Mouse (Mus musculus): Measurements from ENCODE around the gene A930033H14Rik. TPM values are rescaled to one million over a fixed set of nuclear protein-coding genes. Genes with fewer than 3 reads are reported as not detected.

Gene A930033H14Rik
- polyA plus RNA-seq, 1 experiment from 2014 or later, result 1.8 TPM

DNA sequence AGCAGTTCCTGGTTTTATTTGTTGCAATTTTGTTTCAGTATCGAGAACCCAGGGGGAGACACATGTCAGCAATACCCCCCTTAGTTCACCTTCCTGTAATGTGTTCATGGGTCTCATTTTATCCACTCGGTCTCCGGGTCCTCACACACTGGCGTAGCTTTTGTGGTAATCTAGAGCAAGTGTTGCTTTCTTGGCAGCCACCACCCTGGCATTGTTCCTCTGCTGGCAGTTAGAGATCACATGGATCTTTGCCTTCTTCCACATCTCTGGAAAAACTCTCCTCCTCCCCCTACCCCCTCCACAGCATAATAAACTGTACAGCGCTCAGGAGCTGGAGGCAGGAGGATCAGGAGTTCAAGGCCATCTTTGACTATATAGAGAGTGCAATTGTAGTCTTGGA, 20.6 kb downstream of the A930033H14Rik start:
- Histone ChIP-seq H3K4me2 (no peak overlapping the region), H3K27me3 (no peaks in the 10 kb centered on the region), H3K9me3 (replicated peaks) (no peaks in the 10 kb centered on the region), H3K4me1 (replicated peaks) (0 out of 2 replicates have a peak, but pooled peaks cover 2% of the 10 kb centered on the region), H3K36me3 (no peaks in the 10 kb centered on the region), H3K4me3 (no peak overlapping the region), H3K9ac (no peak overlapping the region), H3K27ac (no peak overlapping the region)
- WGBS, result 77% methylated on average over 5 of the region's 5 CpGs
- no peak for ATAC-seq (replicated peaks; ENCODE audit: insufficient number of reproducible peaks, insufficient read depth, low FRiP score, low read depth)

DNA sequence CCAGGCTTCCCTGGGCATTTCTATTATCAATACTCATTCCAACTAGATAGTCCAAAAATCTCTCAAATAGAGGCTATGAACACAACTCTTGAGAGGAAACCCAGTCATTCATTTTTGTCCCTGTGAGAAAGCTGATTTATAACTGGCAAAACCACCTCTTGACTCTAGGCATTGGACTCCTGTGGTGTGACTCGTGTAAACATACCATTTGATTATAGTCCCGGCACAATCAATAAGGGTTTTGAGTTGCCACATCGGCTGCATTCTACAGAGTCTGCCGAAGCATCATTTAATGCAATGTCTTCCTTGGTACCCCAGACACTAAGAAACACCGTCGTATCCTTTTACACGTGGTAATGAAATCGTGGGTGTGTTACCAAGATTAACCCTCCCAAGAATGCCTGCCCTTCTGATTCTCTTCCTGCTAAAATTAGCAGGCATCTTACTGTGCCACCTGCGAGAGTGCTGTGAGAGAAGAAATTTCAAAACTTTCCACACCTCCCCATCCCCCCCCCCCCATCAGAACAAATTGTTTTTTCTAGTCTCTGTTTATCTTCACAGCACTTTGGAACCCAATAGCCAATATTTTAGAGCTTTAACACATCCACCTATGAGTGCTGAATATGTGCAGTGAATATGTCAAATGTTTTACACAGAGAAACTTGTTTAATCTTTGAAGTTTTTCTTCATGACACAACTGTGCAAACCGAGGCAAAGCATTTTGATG, 22.3 kb downstream of the A930033H14Rik start:
- H3K9me3 ChIP-seq (replicated peaks), result no peaks in the 10 kb centered on the region
- no peak overlapping the region for H3K27ac ChIP-seq
- no peak for ATAC-seq (replicated peaks; ENCODE audit: insufficient number of reproducible peaks, insufficient read depth, low FRiP score, low read depth)
- no peak overlapping the region for H3K4me3 ChIP-seq
- no peaks in the 10 kb centered on the region for H3K27me3 ChIP-seq
- no peak overlapping the region for H3K9ac ChIP-seq
- H3K4me1 ChIP-seq (replicated peaks), result 0 out of 2 replicates have a peak, but pooled peaks cover 5% of the 10 kb centered on the region
- no peaks in the 10 kb centered on the region for H3K36me3 ChIP-seq
- 58% methylated on average over 10 of the region's 10 CpGs for WGBS
- no peak overlapping the region for H3K4me2 ChIP-seq

DNA sequence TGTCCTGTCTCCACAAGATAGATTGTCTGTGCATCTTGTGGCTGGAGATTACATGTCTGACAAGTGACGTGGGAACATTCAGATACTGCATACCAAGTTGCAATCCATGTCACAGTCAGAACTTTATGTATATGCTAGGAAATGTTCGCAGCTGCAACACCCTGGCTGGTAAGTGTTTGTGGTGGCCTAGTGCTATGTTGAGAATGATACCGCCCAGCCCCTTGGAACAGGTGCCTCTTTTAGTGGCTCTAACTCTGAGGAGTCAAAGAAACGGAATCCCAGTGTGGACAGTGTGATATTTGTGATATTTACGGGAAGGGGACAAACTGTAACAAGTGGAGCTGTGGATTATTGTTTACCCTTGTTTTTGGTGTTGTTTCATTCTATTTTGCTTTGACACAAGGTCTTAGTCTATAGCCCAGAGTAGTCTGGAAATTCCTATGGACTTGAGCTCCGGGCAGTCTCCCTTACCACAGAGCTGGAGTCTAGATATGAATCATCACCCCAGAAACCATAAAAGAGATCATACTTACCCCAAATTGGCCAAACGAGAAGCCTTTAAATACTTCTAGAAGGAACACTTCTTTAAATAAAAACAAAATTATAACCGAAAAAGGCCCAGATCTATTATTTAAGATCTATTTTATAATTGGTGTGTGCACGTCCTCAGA, 25.0 kb downstream of the A930033H14Rik start:
- Histone ChIP-seq H3K36me3 (no peaks in the 10 kb centered on the region), H3K27me3 (no peaks in the 10 kb centered on the region), H3K4me3 (no peak overlapping the region), H3K9me3 (replicated peaks) (no peaks in the 10 kb centered on the region), H3K27ac (no peak overlapping the region), H3K4me2 (no peak overlapping the region), H3K4me1 (replicated peaks) (0 out of 2 replicates have a peak, but pooled peaks cover 5% of the 10 kb centered on the region), H3K9ac (no peak overlapping the region)
- no peak for ATAC-seq (replicated peaks; ENCODE audit: insufficient number of reproducible peaks, insufficient read depth, low FRiP score, low read depth)
- 75% methylated on average over 9 of the region's 9 CpGs for WGBS

DNA sequence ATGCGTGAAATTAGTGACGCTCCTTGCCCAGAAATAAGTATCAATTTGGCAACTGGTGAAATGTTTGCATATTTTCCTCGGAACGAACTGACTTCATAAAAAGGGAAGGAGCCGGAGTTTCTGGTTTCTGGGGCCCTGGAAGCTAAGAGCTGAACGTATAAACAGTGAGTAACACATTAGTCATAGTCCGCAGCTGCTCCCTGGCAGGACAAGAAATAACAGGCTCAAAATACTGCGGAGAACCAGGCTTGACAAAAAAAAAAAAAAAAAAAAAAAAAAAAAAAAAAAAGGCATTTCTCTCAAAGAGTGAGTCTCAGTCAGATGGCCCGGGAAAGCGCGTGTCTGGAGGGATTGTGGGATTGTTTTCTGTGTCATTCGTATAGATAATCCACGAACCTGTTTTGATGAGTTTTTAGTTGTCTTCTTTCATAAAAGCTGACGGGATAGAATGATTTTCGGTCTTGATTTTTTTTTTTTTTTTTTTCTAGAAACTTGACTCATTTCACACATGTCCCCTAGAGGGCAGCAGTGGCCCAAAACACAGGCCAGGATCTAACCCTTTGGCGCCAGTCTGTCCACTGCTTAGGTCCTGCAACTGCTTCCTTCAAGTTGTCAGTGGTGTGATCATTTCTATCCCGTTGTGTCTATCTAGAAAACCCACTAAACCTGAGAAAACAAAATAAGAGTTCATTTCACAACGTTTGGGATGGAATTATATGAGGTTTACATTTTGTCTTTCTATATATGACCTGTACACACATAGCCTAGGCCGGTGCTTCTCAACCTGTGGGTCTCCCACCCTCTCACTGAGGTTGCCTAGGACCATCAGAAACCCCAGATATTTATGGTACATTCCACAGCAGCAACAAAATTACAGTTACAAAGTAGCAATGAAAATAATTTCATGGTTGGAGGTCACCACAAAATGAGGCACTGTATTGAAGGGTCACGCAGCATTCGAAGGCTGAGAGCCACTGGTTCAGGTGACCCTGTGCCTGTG, 26.7 kb downstream of the A930033H14Rik start:
- H3K27me3 ChIP-seq, result no peaks in the 10 kb centered on the region
- H3K27ac ChIP-seq, result peak overlapping the region; percentile 69; the same call in 1 of the 2 replicates

DNA sequence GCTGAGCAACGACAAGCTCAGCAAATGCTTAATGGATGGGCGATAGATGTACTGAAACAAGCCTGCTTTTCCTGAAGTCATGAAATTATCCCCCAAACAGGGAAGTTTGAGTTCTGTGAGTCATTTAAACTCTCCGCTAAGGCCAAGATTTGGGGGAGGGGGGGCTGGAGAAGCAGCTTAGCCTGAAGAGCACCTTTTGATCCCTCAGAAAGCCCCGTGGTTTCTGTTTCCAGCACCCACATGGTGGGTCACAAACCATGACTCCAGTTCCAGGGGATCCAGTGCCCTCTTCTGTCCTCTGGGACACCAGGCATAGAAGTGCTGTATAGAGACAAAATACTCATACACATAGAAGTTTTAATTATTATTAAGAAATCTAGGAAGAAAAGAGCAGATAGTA, 27.5 kb downstream of the A930033H14Rik start:
- H3K9me3 ChIP-seq (replicated peaks), result no peaks in the 10 kb centered on the region
- WGBS, result 69% methylated on average over 4 of the region's 4 CpGs
- no peak overlapping the region for H3K9ac ChIP-seq
- 0 out of 2 replicates have a peak, but pooled peaks cover 2% of the 10 kb centered on the region for H3K4me1 ChIP-seq (replicated peaks)
- no peaks in the 10 kb centered on the region for H3K27me3 ChIP-seq
- H3K4me3 ChIP-seq, result no peak overlapping the region
- peak overlapping the region; percentile 69 for H3K27ac ChIP-seq
- no peaks in the 10 kb centered on the region for H3K36me3 ChIP-seq
- H3K4me2 ChIP-seq, result peak overlapping the region; percentile 53; the same call in 1 of the 2 replicates
- ATAC-seq (replicated peaks; ENCODE audit: insufficient number of reproducible peaks, insufficient read depth, low FRiP score, low read depth), result no peak

More for the DNA sequence above, 26.7 kb downstream of the A930033H14Rik start:
- H3K4me1 ChIP-seq (replicated peaks), result 0 out of 2 replicates have a peak, but pooled peaks cover 5% of the 10 kb centered on the region
- ATAC-seq (replicated peaks; ENCODE audit: insufficient number of reproducible peaks, insufficient read depth, low FRiP score, low read depth), result peak; percentile 77
- H3K36me3 ChIP-seq, result no peaks in the 10 kb centered on the region
- peak overlapping the region; percentile 53 for H3K4me2 ChIP-seq
- 22% methylated on average over 21 of the region's 21 CpGs for WGBS
- H3K4me3 ChIP-seq, result peak overlapping the region; percentile 40
- 0 out of 2 replicates have a peak overlapping the region, but pooled peaks have one; percentile 32 for H3K9ac ChIP-seq
- no peaks in the 10 kb centered on the region for H3K9me3 ChIP-seq (replicated peaks)

DNA sequence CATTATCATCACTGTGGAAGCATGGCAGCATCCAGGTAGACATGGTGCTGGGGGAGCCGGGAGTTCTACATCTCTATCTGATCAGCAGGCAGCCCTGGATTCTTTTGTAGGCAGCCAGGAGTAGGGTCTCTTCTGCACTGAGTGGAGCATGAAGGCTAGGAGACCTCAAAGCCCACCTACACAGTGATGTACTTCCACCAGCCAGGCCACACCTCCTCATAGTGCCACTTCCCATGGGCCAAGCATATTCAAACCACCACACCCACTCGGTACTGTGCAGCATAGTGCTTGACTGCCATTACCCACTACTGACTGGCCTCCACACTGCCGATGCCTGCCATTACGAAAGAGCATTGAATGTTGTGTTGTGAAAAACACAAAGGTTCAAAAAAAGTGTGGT, 28.0 kb downstream of the A930033H14Rik start:
- H3K36me3 ChIP-seq, result no peaks in the 10 kb centered on the region
- H3K4me3 ChIP-seq, result no peak overlapping the region
- H3K4me1 ChIP-seq (replicated peaks), result 0 out of 2 replicates have a peak, but pooled peaks cover 2% of the 10 kb centered on the region
- H3K9ac ChIP-seq, result no peak overlapping the region
- H3K27me3 ChIP-seq, result no peaks in the 10 kb centered on the region
- no peak for ATAC-seq (replicated peaks; ENCODE audit: insufficient number of reproducible peaks, insufficient read depth, low FRiP score, low read depth)
- no peak overlapping the region for H3K27ac ChIP-seq
- no peak overlapping the region for H3K4me2 ChIP-seq
- H3K9me3 ChIP-seq (replicated peaks), result no peaks in the 10 kb centered on the region
- WGBS, result 88% methylated on average over 4 of the region's 4 CpGs

DNA sequence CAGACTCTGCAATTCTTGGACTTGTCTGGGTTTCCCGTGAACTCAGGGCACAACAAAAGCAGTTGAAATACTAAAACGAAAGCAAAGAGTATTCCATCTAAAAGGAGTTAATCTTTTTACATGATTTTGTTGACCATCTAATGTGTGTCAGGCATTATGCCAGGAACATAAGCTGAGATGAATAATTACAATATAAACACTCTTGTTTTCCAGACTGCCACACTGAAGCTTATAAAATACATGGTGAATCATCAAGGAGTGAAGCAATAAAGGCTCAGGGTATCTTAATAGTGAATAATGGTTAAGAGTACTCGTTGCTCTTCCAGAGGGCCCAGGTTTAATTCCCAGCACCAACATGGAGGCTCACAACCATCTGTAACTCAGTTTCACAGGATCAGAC, 31.9 kb downstream of the A930033H14Rik start:
- Histone ChIP-seq H3K9ac (no peak overlapping the region), H3K9me3 (replicated peaks) (no peaks in the 10 kb centered on the region), H3K27ac (no peak overlapping the region), H3K4me2 (no peak overlapping the region), H3K4me3 (no peak overlapping the region), H3K27me3 (no peaks in the 10 kb centered on the region), H3K36me3 (no peaks in the 10 kb centered on the region), H3K4me1 (replicated peaks) (no peaks in the 10 kb centered on the region)
- 69% methylated on average over 3 of the region's 3 CpGs for WGBS
- ATAC-seq (replicated peaks; ENCODE audit: insufficient number of reproducible peaks, insufficient read depth, low FRiP score, low read depth), result no peak

DNA sequence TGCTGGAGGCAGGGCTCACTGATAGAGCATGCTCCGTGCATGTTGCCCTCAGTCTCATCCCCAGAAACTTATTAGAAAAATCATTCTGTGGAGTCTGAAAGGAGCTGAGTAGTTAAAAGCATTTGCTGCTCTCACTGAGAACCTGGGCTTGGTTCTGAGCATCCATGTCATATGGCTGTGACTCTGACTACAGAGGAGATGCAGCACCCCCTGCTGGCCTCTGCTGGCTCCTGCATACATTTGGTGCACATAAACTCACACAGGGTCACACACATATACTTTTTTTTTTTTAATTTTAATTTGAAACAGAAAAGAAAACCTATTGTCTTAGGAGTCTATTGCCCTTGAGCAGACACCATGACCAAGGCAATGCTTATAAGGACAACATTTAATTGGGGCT, 33.6 kb downstream of the A930033H14Rik start:
- Histone ChIP-seq H3K4me1 (replicated peaks) (no peaks in the 10 kb centered on the region), H3K27me3 (no peaks in the 10 kb centered on the region), H3K4me2 (no peak overlapping the region), H3K36me3 (no peaks in the 10 kb centered on the region), H3K9me3 (replicated peaks) (no peaks in the 10 kb centered on the region), H3K9ac (no peak overlapping the region), H3K27ac (no peak overlapping the region), H3K4me3 (no peak overlapping the region)
- 86% methylated on average over 1 of the region's 1 CpGs for WGBS
- no peak for ATAC-seq (replicated peaks; ENCODE audit: insufficient number of reproducible peaks, insufficient read depth, low FRiP score, low read depth)

DNA sequence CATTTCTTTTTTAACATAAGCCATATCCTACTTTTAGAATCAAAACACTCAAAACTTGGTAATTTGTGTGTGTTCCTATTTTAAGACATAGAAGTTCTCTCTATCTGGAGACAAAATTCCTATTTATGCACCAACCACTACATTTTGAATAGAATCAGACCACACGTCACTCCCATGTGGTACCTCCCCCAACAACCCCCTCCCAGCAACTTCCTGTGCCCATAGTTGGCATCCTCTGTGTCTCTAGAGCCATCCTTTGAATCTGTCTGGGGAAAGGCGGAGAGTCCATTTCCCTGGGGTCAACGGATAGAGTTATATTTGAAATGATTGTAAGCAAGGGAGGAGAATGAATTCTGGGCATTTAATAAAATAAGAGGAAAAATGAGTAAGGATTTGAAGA, 36.8 kb downstream of the A930033H14Rik start:
- no peak overlapping the region for H3K4me2 ChIP-seq
- no peak overlapping the region for H3K9ac ChIP-seq
- WGBS, result 70% methylated on average over 3 of the region's 3 CpGs
- peaks cover 11% of the 10 kb centered on the region; the same call in 1 of the 2 replicates for H3K4me1 ChIP-seq (replicated peaks)
- H3K27ac ChIP-seq, result no peak overlapping the region
- no peaks in the 10 kb centered on the region for H3K27me3 ChIP-seq
- no peak for ATAC-seq (replicated peaks; ENCODE audit: insufficient number of reproducible peaks, insufficient read depth, low FRiP score, low read depth)
- no peaks in the 10 kb centered on the region for H3K36me3 ChIP-seq
- H3K9me3 ChIP-seq (replicated peaks), result no peaks in the 10 kb centered on the region
- no peak overlapping the region for H3K4me3 ChIP-seq

DNA sequence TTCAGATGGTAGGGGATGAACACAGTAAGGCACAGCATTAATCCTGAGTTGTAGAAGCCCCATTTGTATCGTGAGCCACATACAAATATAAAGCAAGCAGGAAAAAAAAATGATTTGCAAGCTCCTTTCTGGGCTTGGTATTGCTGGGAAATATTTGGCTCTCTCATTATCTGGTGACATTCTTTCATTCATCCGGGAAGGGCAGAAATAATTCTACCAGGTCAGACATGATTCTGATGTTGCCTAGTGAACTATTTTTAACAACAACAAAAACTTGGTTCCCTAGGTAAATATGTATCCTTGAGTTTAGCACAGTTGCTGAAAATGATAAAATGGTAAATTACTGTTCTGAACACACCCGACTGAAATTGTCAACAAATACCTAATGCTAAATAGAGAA, 40.5 kb downstream of the A930033H14Rik start:
- H3K4me2 ChIP-seq, result no peak overlapping the region
- no peak for ATAC-seq (replicated peaks; ENCODE audit: insufficient number of reproducible peaks, insufficient read depth, low FRiP score, low read depth)
- H3K4me1 ChIP-seq (replicated peaks), result peaks cover 16% of the 10 kb centered on the region
- H3K27me3 ChIP-seq, result no peaks in the 10 kb centered on the region
- H3K9ac ChIP-seq, result no peak overlapping the region
- WGBS, result 35% methylated on average over 3 of the region's 3 CpGs
- H3K4me3 ChIP-seq, result no peak overlapping the region
- H3K9me3 ChIP-seq (replicated peaks), result no peaks in the 10 kb centered on the region
- peak overlapping the region; percentile 56 for H3K27ac ChIP-seq
- H3K36me3 ChIP-seq, result no peaks in the 10 kb centered on the region

DNA sequence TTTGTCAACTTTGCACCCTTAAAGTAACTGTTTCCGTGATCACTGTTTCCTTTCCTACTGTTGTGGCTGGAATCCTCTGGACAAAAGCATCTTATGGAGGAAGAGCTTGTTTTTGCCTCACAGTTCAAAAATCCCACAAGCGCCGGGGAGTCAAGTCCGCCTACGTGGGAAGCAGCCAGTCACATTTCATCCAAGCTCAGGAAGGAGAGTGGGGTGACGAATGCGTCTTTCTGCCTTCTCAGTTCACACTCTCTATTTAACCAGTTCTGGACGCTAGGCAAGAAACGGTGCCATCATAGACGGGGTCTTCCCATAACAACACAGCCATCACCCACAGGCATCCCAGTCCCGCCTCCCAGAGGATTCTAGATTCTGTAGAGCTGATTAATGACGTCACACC, 46.4 kb downstream of the A930033H14Rik start:
- WGBS, result 68% methylated on average over 12 of the region's 12 CpGs
- Histone ChIP-seq H3K27ac (no peak overlapping the region), H3K4me3 (no peak overlapping the region), H3K27me3 (no peaks in the 10 kb centered on the region), H3K4me2 (no peak overlapping the region), H3K4me1 (replicated peaks) (peaks cover 5% of the 10 kb centered on the region), H3K36me3 (no peaks in the 10 kb centered on the region), H3K9me3 (replicated peaks) (no peaks in the 10 kb centered on the region), H3K9ac (no peak overlapping the region)
- ATAC-seq (replicated peaks; ENCODE audit: insufficient number of reproducible peaks, insufficient read depth, low FRiP score, low read depth), result no peak

All from heart, embryonic 15.5 days (tissue).